Mouse (Mus musculus): Measurements from ENCODE around the gene Numb.
A peak's percentile ranks its signal among the peaks of the same experiment; 100 is the strongest.
"Not testable (repeated sequence)": the region's sequence is repeated elsewhere in the genome, so short reads cannot be mapped to it uniquely, and the experiment has no call there.

Numb gene

DNA sequence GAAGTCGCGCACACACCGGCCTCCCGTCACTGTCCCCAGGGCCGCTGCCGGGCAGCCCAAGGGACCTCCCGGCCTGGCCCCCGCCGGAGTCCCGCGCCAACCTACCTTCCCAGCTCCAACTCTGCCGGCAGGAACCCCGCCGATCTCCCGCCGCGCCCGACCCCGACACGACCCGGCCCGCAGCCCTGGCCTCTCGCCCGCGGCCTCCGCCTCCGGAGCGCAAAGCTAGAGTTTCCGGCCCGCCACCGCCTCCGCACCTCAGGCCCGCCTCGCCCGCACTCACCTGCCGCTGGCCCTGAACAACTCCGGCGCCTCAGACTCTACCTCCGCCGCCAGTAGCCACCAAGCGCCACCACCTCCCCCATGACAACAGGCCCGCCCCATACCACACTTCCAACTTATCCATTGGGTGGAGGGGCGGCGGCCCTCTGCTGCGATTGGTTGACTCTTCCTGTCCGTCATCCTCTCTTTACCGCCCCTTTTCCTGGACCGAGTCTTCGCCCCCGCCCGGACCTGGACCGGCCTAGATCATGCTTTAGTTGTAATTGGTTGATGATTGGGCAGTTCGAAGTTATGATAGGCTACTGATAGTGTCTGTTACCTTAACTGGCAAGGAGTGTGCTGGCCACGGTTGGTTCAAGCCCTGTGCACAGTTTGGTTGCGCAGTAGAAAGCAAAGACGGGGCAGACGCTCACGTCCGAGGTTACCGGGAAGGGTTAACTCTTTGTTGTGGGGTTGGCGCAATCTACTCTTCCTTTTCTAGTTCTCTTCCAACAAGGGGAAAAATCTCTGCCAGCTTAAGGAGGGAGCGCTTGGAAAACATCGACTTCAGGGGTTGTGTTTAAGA is at the start of gene Numb:
TSS of gene Numb (minus strand) at position 400 of the 847 bp plus-strand sequence.
- peak; percentile 99 for DNase-seq

- no peak for DNase-seq
Measured at GRCm38 (mm10) chr12:83965235-83965634, 43.5 kb upstream of the Numb start.

DNA sequence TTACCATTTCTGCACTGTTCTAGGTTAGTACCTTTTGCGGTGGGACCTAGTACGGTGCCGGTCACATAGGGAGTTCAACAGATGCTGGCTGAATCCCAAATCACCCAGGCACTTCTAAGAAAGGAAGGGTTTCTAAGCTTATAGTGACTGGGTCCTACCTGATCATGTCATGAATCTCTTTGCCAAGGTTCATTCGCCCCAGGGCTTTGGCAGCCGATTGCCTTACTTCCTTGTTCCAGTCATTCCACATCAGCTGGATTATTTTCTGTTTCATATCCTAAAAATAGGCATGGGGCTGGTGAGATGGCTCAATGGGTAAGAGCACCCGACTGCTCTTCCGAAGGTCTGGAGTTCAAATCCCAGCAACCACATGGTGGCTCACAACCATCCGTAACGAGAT is 36.5 kb upstream of the Numb start:
- DNase-seq, result no peak

- DNase-seq, result no peak
Measured at GRCm38 (mm10) chr12:83951711-83952575, 30.2 kb upstream of the Numb start.

DNA sequence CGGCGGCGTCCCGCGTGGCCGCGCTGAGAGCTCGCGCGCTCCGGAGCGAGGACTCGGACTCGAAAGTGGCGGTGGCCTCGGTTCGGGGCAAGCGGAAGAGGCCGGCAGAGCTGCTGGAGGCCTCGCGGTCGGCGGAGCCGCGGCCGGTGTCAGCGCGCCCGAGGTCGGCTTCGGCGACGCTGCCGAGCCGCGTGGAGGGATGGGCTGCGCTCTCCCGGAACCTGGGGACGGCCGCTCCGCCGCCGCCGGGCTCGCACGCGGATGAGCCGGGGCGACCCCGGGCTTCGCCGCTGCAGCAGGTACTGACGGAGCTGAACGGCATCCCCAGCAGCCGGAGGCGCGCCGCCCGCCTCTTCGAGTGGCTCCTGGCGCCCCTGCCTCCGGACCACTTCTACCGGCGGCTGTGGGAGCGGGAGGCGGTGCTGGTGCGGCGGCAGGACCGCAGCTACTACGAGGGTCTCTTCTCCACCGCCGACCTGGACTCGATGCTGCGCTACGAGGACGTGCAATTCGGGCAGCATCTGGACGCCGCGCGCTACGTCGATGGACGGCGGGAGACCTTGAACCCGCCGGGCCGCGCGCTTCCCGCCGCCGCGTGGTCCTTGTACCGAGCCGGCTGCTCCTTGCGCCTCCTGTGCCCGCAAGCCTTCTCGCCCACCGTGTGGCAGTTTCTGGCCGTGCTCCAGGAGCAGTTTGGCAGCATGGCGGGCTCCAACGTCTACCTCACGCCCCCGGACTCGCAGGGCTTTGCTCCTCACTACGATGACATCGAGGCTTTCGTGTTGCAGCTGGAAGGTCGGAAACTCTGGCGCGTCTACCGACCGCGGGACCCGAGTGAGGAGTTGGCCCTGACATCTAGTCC is 29.3 kb upstream of the Numb start:
- DNase-seq, result peak; percentile 69

GRCm38 (mm10) chr12:83950493-83950839 is 28.7 kb upstream of the Numb start, which contains the start of gene Riox1:
TSS of gene Riox1 (plus strand) at chr12:83950608.
- peak; percentile 92 for DNase-seq

GRCm38 (mm10) chr12:83949776-83950492 is 28.2 kb upstream of the Numb start:
- DNase-seq, result no peak

DNA sequence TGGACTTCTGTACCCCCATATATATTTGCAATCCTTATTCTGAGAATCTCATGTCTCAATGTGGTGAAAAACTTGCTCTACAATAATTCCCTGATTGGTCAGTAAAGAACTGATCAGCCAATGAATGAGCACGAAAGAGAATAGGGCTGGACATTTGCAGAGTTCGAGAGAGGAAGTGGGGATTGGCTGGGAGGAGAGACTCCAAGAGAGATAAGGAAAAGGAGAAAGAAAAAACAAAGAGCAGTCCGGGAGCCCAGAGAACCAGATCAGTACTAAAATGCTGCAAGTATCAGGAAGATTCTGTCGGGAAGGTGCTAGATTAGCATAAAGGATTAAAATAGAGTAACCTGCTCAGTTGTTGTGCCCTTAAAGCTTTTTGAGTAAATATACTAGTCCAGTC is 27.3 kb upstream of the Numb start:
- no peak for DNase-seq

DNA sequence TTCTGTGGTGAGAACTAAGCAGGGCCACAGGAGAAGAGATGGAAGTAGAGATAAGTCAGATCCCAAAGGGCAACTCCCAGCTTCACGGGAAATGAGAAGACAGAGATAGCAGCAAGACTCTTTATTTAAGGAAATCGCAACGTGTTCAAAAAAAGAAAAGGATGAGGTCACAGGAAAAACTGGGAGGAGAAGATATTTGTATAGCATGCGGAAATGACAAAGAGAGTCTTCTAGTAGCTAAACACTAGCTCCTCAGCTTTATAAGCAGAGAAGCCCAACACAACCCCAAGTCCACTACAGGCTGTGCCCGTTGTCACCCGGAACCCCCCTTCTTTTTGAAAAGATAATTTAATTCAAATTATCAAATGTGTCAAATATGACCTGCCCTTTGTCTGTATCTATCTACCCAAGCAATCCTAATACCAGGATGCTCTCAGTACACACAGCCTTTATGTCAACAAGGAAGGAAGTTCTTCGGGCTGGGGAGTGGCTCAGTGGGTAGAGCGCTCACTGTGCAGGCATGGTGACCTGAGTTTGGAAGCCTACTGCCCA is 25.6 kb upstream of the Numb start:
- no peak for DNase-seq

DNA sequence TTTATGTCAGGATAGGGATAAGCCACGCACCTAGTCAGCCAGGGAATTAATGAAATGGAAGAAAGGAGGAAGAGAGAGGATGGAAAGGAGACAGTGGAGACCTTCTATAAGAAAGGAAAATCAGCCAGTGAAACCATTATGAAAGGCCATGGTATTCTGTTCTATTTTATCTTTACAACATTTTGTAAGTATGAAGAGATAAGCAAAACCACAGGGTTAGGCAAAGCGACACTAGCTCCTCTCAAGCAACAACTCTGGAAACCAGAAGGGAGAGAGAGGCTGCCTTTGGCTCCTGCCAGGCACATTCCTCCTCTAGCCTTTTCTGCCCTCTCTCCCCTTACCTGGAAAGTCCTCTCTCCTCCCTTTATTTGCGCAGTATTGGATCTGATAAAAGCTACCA is 20.2 kb upstream of the Numb start:
- no peak for DNase-seq

DNA sequence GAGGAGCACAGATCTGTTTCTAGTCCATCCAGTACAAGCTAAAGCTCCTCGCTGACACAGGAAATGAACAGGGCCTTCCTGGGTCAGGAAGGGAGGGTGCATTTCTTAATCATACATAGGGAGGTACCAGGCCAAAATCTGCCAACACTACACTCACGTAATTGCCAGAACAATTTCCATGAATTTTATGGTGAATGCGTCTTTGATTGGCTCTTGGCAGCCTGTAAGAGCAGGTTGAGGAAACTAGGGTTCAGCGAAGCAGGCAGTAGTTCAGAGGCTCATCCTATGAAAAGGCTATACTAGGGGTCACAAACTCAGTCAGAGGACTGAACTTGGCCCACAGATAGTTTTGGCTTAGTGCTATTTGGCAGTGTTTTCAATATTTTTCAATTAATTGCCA is 18.3 kb upstream of the Numb start:
- DNase-seq, result no peak

DNA sequence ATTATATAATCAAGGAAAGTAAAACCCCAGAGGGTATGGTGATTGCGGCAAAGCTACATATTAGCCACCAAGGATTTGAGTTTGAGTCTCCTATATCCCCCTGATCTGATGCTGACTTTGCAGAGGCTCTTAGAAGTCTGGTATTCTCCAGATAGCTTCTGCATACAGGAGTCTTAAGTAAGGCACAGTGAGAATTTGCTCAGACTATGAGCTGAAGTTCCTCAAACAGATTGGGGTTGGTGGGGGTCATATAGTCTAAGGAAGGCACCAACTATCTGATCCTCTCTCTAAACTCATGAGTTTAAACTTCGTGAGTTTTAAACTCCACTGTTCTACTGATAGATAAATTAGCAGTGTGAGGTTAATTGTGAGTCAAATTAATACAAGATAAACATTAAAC is 17.6 kb upstream of the Numb start:
- no peak for DNase-seq

DNA sequence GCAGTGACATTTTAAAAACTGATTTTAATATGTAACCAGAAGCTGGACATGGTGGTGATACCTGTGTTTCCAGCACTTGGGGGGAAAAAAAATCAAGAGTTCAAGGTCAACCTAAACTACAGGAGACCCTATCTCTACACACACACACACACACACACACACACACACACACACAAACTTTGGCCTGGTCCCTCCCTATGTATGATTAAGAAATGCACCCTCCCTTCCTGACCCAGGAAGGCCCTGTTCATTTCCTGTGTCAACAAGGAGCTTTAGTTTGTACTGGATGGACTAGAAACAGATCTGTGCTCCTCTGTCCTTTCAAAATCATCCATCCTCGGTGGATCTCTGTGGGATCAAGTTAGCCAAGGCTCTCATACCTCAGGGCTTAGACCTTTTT is 16.9 kb upstream of the Numb start:
- DNase-seq, result not testable (repeated sequence)

DNA sequence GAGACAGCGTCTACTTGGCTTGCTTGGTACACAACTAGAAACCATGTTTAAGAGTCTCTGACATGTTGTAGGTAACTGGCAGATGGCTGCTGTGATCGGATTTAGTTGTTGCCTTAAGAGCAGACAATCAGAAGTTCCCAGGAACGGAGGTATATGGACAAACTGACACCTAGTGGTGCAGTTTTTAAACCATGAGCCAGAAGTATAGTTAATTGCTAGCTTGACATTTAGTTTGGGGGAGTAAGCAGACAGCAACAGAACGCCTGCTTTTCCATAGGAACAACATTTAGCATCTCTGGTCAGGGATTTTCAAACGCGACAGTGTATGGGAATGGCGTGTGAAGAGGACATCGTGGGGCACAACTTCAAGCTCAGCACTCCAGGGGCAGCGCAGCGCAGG is 15.9 kb upstream of the Numb start:
- no peak for DNase-seq

GRCm38 (mm10) chr12:83929186-83929804 is 7.6 kb upstream of the Numb start:
- DNase-seq, result no peak

DNA sequence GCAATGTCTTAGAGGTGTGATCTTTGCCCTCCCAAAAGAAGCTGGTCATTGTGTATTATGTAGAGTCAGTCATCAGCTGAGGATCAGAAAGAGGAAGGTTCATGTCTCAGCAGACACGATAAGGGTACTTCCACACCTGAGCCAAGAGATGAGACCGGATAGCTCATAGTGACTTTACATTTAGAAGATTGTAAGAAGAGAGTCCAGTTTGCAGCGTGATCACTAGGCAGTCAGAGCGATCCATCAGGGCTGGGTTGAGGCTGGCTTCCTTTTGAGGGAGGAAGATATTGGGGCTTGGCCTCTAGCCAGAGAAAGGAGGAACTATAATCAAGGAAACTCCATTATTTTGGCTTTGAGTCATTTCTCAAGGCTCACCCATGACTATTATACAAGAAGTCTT is 6.0 kb upstream of the Numb start:
- DNase-seq, result no peak

DNA sequence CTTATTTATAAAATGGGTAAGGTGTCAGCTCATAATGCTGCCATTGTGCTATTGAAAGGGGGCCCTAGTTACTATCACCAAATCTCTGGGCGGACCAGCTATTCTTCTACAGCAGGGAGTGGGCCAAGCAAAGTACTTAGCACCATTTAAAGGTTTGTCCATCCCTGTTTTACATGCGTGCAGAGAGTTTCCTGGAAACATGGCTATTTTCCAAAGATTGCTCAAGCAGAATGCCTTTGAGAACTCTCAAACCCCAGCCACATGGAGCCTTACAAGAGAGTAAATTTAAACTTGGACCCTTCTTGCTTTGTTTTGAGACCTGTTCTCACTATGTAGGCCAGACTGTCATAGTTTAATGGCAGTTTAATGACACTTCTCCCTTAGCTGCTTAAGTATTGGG is 4.3 kb upstream of the Numb start:
- DNase-seq, result no peak

GRCm38 (mm10) chr12:83925160-83925703 is 3.5 kb upstream of the Numb start:
- no peak for DNase-seq

GRCm38 (mm10) chr12:83924332-83924731 is 2.6 kb upstream of the Numb start:
- no peak for DNase-seq

DNA sequence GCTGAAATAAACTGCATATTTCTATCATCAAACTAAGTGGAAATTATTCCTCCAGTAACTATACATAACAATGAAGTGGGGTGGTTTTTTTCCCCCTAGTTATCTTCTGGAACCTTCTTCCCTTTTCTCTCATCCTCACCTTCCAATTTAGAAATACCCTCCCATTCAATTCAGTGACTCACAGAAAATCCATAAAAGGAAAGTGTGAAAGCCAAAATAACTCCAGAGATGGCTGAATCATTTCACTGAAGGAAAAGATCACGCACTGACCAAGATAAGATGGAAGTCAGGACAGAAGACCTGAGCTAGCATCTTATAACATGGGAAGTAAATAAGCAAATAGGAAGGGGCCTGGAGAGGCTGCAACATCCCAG is 1.7 kb upstream of the Numb start:
- DNase-seq, result no peak

Data from right cerebral cortex, adult 18-20 months (tissue).